Mouse (Mus musculus) spleen, postnatal 14 days (tissue): ENCODE results near the gene Slc25a3.

ENCODE experiments used
- DNase-seq, 2 experiments: peaks; one replicate each; pipeline ENCODE4 v3.0.0; 2021 to 2022; ENCODE audit warnings: low spot score in 2 of 2

Slc25a3 gene

GRCm38 (mm10) chr10:91094251-91095104 lies 29.4 kb downstream of the Slc25a3 start:
- DNase-seq: no peak

GRCm38 (mm10) chr10:91092812-91093211 lies 31.0 kb downstream of the Slc25a3 start:
- DNase-seq: no peak

GRCm38 (mm10) chr10:91083393-91083927 lies 40.4 kb downstream of the Slc25a3 start:
- DNase-seq: no peak

- DNase-seq: peak; percentile 100
Measured at GRCm38 (mm10) chr10:91082550-91083392, 41.1 kb downstream of the Slc25a3 start, which contains the start of the genes Apaf1 and Ikbip. TSS of gene Apaf1 (minus strand) at chr10:91082770. TSS of gene Ikbip (plus strand) at chr10:91082940.

- no peak for DNase-seq
Measured at GRCm38 (mm10) chr10:91081959-91082507, 41.8 kb downstream of the Slc25a3 start.

GRCm38 (mm10) chr10:91080540-91080939 lies 43.3 kb downstream of the Slc25a3 start:
- no peak for DNase-seq

- DNase-seq: no peak
Measured at GRCm38 (mm10) chr10:91076667-91077066, 47.2 kb downstream of the Slc25a3 start.

- DNase-seq: no peak
Measured at GRCm38 (mm10) chr10:91073345-91073744, 50.5 kb downstream of the Slc25a3 start.

GRCm38 (mm10) chr10:91071768-91072167 lies 52.1 kb downstream of the Slc25a3 start:
- DNase-seq: no peak
